Mouse (Mus musculus): Measurements from ENCODE around the gene Sf3b5.
"Not testable (repeated sequence)": the region's sequence is repeated elsewhere in the genome, so short reads cannot be mapped to it uniquely, and the experiment has no call there.

Sf3b5 gene

GRCm38 (mm10) chr10:13007876-13008736 lies 3.0 kb downstream of the Sf3b5 start:
- DNase-seq (ENCODE audit: low spot score): peak; percentile 90

- no peak for DNase-seq (ENCODE audit: low spot score)
Measured at GRCm38 (mm10) chr10:13008737-13009121, 3.6 kb downstream of the Sf3b5 start.

- DNase-seq (ENCODE audit: low spot score): no peak
Measured at GRCm38 (mm10) chr10:13014026-13014425, 8.9 kb downstream of the Sf3b5 start.

GRCm38 (mm10) chr10:13016573-13016972 lies 11.4 kb downstream of the Sf3b5 start:
- peak; percentile 54 for DNase-seq (ENCODE audit: low spot score)

- DNase-seq (ENCODE audit: low spot score): peak; percentile 32
Measured at GRCm38 (mm10) chr10:13018510-13018909, 13.4 kb downstream of the Sf3b5 start.

- no peak for DNase-seq (ENCODE audit: low spot score)
Measured at GRCm38 (mm10) chr10:13019026-13019425, 13.9 kb downstream of the Sf3b5 start.

GRCm38 (mm10) chr10:13022103-13022502 lies 17.0 kb downstream of the Sf3b5 start:
- no peak for DNase-seq (ENCODE audit: low spot score)

- not testable (repeated sequence) for DNase-seq (ENCODE audit: low spot score)
Measured at GRCm38 (mm10) chr10:13023985-13024384, 18.8 kb downstream of the Sf3b5 start.

GRCm38 (mm10) chr10:13027702-13028101 lies 22.6 kb downstream of the Sf3b5 start:
- DNase-seq (ENCODE audit: low spot score): no peak

GRCm38 (mm10) chr10:13028215-13028614 lies 23.1 kb downstream of the Sf3b5 start:
- no peak for DNase-seq (ENCODE audit: low spot score)

GRCm38 (mm10) chr10:13029416-13029815 lies 24.3 kb downstream of the Sf3b5 start:
- DNase-seq (ENCODE audit: low spot score): no peak

- DNase-seq (ENCODE audit: low spot score): no peak
Measured at GRCm38 (mm10) chr10:13035270-13035669, 30.1 kb downstream of the Sf3b5 start.

GRCm38 (mm10) chr10:13039637-13040174 lies 34.6 kb downstream of the Sf3b5 start:
- no peak for DNase-seq (ENCODE audit: low spot score)

- no peak for DNase-seq (ENCODE audit: low spot score)
Measured at GRCm38 (mm10) chr10:13044659-13045058, 39.5 kb downstream of the Sf3b5 start.

GRCm38 (mm10) chr10:13047816-13048215 lies 42.7 kb downstream of the Sf3b5 start:
- DNase-seq (ENCODE audit: low spot score): no peak

- DNase-seq (ENCODE audit: low spot score): no peak
Measured at GRCm38 (mm10) chr10:13056863-13057381, 51.8 kb downstream of the Sf3b5 start.

All from ovary, postnatal 14 days (tissue).